Mouse (Mus musculus) midbrain, embryonic 13.5 days (tissue): Measurements from ENCODE around the gene Ranbp1. TPM values are rescaled to one million over a fixed set of nuclear protein-coding genes. Genes with fewer than 3 reads are reported as not detected.

Experiments
- ATAC-seq: fragments of 200-750 bp; cut with Nextera tagmentation; 2 replicates; pipeline ENCODE4 v1.8.0; 2017; ENCODE audit warnings: mild to moderate bottlenecking, moderate TSS enrichment, moderate library complexity
- H3K27ac ChIP-seq: fragments of 300-500 bp; sonication (generic); 2 replicates; pipeline ENCODE4 v1.5.1; 2015; ENCODE audit warnings: inconsistent platforms, mild to moderate bottlenecking, moderate library complexity
- H3K27me3 ChIP-seq: fragments of 300-500 bp; sonication (generic); 2 replicates; pipeline ENCODE4 v1.6.1; 2015; ENCODE audit warnings: mild to moderate bottlenecking, inconsistent platforms
- H3K36me3 ChIP-seq: fragments of 300-500 bp; sonication (generic); 2 replicates; pipeline ENCODE4 v1.6.1; 2015; ENCODE audit warnings: mild to moderate bottlenecking, inconsistent platforms
- H3K4me1 ChIP-seq: fragments of 300-500 bp; sonication (generic); replicated peaks from 2 replicates; pipeline ENCODE4 v1.6.1; 2015; ENCODE audit warnings: inconsistent platforms
- H3K4me2 ChIP-seq: fragments of 300-500 bp; sonication (generic); replicated peaks from 2 replicates; pipeline ENCODE4 v1.6.1; 2015; ENCODE audit warnings: moderate library complexity, mild to moderate bottlenecking, inconsistent platforms
- H3K4me3 ChIP-seq: fragments of 300-500 bp; sonication (generic); replicated peaks from 2 replicates; pipeline ENCODE4 v1.5.1; 2015; ENCODE audit warnings: mild to moderate bottlenecking, inconsistent platforms
- H3K9ac ChIP-seq: fragments of 300-500 bp; sonication (generic); replicated peaks from 2 replicates; pipeline ENCODE4 v1.6.1; 2015; ENCODE audit warnings: mild to moderate bottlenecking, inconsistent platforms
- H3K9me3 ChIP-seq: fragments of 300-500 bp; sonication (generic); 2 replicates; pipeline ENCODE4 v1.6.1; 2016; ENCODE audit warnings: mild to moderate bottlenecking, inconsistent platforms
- WGBS: fragments of 180-500 bp; shearing (Covaris S2); methylation state at CpG from one replicate; pipeline ENCODE4 v1.1.7; 2015; 5-methylcytosine and 5-hydroxymethylcytosine counted together
- polyA plus RNA-seq: library from polyadenylated mRNA; unstranded; fragments of >200 nt; fragmentation: Nextera tagmentation; extraction: Ambion mirVana; gene quantifications from 2 replicates; pipeline ENCODE4 v1.2.1, GENCODE M21; 2015

Gene Ranbp1
- polyA plus RNA-seq, 1 experiment from 2014 or later: 519 TPM

DNA sequence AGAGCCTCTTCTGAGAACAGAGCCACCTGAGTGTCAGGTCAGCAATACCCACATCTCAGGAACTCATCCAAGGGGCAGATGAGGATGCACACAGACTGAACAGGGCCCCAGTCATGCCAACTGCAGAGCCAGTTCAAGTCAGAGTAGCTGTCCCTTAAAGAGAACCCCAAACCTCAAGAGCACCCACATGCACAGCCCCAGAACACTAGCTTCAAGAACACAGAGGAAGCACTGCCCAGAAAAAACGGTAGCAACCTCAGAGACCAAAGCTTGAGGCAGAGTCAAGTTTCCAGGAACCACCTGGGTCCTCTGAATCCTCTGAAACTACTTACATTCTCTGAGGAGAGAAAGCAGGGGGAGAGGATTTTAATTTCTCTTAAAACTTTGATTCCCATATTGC, 15.1 kb downstream of the Ranbp1 start:
- no peaks in the 10 kb centered on the region for H3K27me3 ChIP-seq
- peaks cover 49% of the 10 kb centered on the region for H3K4me1 ChIP-seq
- H3K9ac ChIP-seq: peak overlapping the region; percentile 92; the same call in 1 of the 2 replicates
- no peak overlapping the region for H3K27ac ChIP-seq
- peak overlapping the region; percentile 87; the same call in 1 of the 2 replicates for H3K4me3 ChIP-seq
- peak overlapping the region; percentile 87 for H3K4me2 ChIP-seq
- peaks cover 7% of the 10 kb centered on the region; the same call in 1 of the 2 replicates for H3K36me3 ChIP-seq
- 70% methylated on average over 1 of the region's 1 CpGs for WGBS
- ATAC-seq: no peak
- H3K9me3 ChIP-seq: no peaks in the 10 kb centered on the region

DNA sequence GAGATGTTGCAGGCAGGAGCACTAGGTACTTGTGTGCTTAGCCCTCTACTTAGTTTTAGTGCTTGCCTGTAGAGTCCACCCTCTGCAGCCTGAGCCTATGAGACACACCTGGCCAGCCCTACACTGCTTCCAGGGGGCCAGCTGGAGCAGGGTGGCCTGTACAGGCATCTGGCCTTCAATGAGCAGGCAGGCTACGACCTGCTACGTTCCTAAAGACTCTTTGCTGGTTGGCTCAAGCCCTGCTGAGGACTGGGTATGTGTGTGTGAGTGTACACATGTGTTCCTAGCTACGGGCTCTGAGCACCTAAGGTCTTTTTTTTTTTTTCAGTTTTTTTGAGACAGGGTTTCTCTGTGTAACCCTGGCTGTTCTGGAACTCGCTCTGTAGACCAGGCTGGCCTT, 17.1 kb downstream of the Ranbp1 start:
- Histone ChIP-seq H3K4me2 (no peak overlapping the region), H3K4me3 (no peak overlapping the region), H3K36me3 (peaks cover 21% of the 10 kb centered on the region), H3K4me1 (peaks cover 48% of the 10 kb centered on the region), H3K27ac (no peak overlapping the region), H3K9me3 (no peaks in the 10 kb centered on the region), H3K27me3 (no peaks in the 10 kb centered on the region), H3K9ac (0 out of 2 replicates have a peak overlapping the region, but pooled peaks have one; percentile 19)
- ATAC-seq: no peak
- WGBS: 93% methylated on average over 4 of the region's 4 CpGs

DNA sequence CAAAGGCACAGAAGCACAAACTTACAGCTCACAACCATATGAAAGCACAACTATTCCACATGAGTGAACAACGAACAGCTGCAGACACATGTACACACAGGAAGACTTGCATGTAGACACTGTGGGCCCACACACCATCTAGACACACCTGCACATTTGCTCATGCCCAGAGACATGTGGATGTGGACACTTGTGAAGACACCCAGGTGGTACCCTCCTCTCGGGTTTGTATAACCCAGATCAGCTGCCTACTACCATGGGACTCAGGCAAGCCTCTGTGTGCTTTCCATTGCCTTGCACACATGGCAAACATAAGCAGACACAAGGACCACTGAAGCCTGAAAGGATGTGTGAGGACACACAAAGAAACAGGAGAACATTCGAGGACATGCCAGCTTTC, 17.5 kb downstream of the Ranbp1 start:
- Histone ChIP-seq H3K4me1 (peaks cover 44% of the 10 kb centered on the region), H3K4me3 (no peak overlapping the region), H3K27me3 (no peaks in the 10 kb centered on the region), H3K36me3 (peaks cover 25% of the 10 kb centered on the region), H3K9me3 (no peaks in the 10 kb centered on the region), H3K9ac (no peak overlapping the region), H3K4me2 (no peak overlapping the region), H3K27ac (no peak overlapping the region)
- 89% methylated on average over 3 of the region's 3 CpGs for WGBS
- ATAC-seq: no peak

DNA sequence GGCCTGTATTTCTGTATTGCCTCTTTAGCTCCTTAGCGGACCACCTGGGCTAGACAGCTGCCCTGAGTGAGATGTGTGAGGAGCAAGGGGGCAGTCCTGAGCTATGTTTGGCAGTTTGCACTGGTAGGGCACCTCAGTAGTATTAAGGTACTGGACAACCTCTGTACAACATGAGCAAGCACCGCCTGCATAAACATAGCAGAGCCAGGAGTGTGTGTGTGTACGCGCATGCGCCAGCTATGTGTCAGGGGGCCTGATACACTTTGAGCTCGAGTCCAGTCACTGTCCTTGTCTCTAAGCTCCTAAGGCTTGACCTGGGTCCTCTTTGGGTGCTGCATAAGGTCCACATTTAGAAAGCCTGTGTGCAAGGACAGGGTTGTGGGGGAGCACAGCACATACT, 17.9 kb downstream of the Ranbp1 start:
- 97% methylated on average over 6 of the region's 6 CpGs for WGBS
- Histone ChIP-seq H3K27me3 (no peaks in the 10 kb centered on the region), H3K9me3 (no peaks in the 10 kb centered on the region), H3K9ac (no peak overlapping the region), H3K4me1 (peaks cover 40% of the 10 kb centered on the region), H3K4me2 (no peak overlapping the region), H3K4me3 (no peak overlapping the region), H3K27ac (no peak overlapping the region), H3K36me3 (peaks cover 29% of the 10 kb centered on the region)
- ATAC-seq: no peak

DNA sequence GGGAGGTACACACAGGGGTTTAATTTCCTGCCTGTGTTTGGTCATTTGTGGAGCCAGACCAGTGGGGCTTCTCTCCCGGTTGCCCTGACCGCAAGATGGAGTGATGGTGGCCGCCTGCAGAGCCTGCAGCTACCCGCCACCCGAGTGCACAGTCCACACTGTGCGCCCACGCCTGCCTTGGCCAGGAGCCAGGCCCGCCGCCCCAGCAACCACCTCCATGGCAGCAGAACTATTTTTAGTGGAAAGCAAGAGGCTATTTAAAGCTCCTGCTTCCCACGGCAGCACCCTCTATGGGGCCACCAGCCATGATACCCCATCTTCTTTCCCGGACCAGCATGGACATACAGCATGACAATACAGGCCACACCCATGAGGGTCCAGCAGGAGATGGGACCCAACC, 18.9 kb downstream of the Ranbp1 start:
- no peaks in the 10 kb centered on the region for H3K27me3 ChIP-seq
- 0 out of 2 replicates have a peak overlapping the region, but pooled peaks have one; percentile 32 for H3K9ac ChIP-seq
- peak overlapping the region; percentile 44; the same call in 1 of the 2 replicates for H3K27ac ChIP-seq
- H3K4me1 ChIP-seq: peaks cover 38% of the 10 kb centered on the region
- H3K4me3 ChIP-seq: no peak overlapping the region
- peaks cover 39% of the 10 kb centered on the region for H3K36me3 ChIP-seq
- WGBS: 83% methylated on average over 11 of the region's 11 CpGs
- H3K4me2 ChIP-seq: no peak overlapping the region
- ATAC-seq: no peak
- no peaks in the 10 kb centered on the region for H3K9me3 ChIP-seq

DNA sequence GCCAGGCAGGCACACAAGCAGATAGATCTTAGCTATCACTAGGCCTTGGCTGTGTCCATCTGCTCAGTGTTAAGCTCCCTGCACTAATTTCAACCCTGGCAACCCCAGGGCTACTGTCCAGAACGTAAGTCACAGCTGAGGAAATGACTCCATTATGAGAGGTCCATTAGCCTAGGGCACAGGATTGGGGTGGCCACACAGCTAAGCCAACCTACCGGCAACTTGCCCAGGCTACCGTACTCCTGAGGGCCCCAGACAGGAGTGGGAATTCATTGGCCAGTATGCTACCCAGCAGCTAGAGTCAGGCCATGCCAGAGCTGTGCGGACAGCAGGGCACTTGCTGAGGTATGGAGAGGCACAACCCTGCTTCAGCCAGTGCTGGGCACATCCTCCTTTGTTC, 19.7 kb downstream of the Ranbp1 start:
- Histone ChIP-seq H3K9ac (no peak overlapping the region), H3K36me3 (peaks cover 47% of the 10 kb centered on the region), H3K27ac (no peak overlapping the region), H3K27me3 (no peaks in the 10 kb centered on the region), H3K4me2 (no peak overlapping the region), H3K4me1 (peaks cover 31% of the 10 kb centered on the region), H3K4me3 (no peak overlapping the region), H3K9me3 (no peaks in the 10 kb centered on the region)
- WGBS: 95% methylated on average over 4 of the region's 4 CpGs
- ATAC-seq: no peak

DNA sequence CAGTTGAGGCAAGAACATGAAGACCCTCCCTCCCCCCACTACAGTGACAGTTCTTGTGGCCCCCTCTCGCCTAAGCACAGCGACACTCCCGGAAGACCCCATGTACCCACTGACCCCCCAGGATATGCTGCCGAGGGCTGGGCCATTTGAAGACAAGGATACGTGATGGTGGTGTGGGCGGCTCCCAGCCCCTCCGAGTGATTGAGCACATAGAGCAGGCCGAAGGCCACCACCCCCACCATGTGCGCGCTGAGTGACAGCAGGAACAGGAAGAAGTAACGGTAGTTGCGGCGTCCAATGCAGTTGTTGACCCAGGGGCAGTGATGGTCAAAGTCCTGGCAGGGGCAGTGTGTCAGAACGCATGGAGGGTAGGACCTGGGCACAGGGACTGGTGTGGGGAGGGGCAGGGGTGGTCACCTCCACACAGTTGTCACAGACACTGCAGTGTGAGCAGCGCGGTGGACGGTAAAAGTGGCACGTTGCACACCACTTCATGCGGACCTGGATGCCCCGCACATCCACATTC, 20.6 kb downstream of the Ranbp1 start:
- ATAC-seq: no peak
- 96% methylated on average over 20 of the region's 20 CpGs for WGBS
- H3K4me2 ChIP-seq: no peak overlapping the region
- H3K27ac ChIP-seq: no peak overlapping the region
- no peak overlapping the region for H3K4me3 ChIP-seq
- H3K4me1 ChIP-seq: peaks cover 23% of the 10 kb centered on the region
- H3K9ac ChIP-seq: no peak overlapping the region
- no peaks in the 10 kb centered on the region for H3K27me3 ChIP-seq
- H3K9me3 ChIP-seq: no peaks in the 10 kb centered on the region
- H3K36me3 ChIP-seq: peaks cover 56% of the 10 kb centered on the region

DNA sequence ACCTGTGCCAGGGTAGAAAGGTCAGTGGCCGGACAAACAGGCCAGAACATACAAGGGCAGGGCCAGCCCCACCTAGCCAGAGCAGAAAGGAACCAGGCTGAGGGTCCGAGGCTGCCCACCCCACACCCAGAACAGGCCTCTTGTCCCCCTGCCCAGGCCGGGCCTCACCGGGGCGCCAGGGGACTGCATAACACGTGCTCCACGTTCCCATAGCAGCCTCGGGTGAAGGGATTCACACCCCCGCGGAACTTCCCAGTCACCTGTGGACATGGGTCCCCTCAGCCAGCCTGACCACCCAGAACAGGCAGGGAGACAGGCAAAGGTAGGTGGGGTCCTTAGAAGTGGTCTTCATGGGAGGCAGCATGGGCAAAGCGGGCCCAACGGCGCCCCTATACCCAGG, 21.3 kb downstream of the Ranbp1 start:
- peaks cover 63% of the 10 kb centered on the region for H3K36me3 ChIP-seq
- no peak overlapping the region for H3K4me3 ChIP-seq
- 95% methylated on average over 13 of the region's 13 CpGs for WGBS
- H3K9ac ChIP-seq: no peak overlapping the region
- H3K9me3 ChIP-seq: no peaks in the 10 kb centered on the region
- H3K27ac ChIP-seq: no peak overlapping the region
- peaks cover 24% of the 10 kb centered on the region for H3K4me1 ChIP-seq
- no peak for ATAC-seq
- no peak overlapping the region for H3K4me2 ChIP-seq
- H3K27me3 ChIP-seq: no peaks in the 10 kb centered on the region

DNA sequence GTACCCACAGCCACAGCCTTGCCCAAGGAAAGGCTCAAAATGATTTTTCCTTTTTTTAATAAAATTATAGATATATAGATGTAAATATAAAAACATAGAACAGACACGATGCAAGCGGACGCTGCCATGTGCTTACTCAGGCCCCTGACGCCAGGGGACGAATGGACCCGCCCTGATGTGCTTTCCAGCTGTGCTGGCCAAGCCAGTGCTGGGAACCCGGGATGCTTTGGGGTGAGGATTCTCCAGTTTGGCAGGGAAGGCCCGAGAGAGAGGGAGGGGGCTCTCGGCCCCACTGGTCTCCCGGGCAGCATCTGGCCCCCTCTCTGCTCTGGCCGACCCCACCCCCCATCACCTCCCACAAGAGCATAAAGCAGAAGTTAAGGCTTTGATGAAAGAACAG, 26.3 kb downstream of the Ranbp1 start:
- no peak overlapping the region for H3K4me3 ChIP-seq
- 88% methylated on average over 11 of the region's 11 CpGs for WGBS
- no peak overlapping the region for H3K4me2 ChIP-seq
- no peak overlapping the region for H3K27ac ChIP-seq
- no peaks in the 10 kb centered on the region for H3K27me3 ChIP-seq
- peaks cover 21% of the 10 kb centered on the region for H3K4me1 ChIP-seq
- H3K9ac ChIP-seq: no peak overlapping the region
- ATAC-seq: no peak
- no peaks in the 10 kb centered on the region for H3K9me3 ChIP-seq
- H3K36me3 ChIP-seq: peaks cover 56% of the 10 kb centered on the region

DNA sequence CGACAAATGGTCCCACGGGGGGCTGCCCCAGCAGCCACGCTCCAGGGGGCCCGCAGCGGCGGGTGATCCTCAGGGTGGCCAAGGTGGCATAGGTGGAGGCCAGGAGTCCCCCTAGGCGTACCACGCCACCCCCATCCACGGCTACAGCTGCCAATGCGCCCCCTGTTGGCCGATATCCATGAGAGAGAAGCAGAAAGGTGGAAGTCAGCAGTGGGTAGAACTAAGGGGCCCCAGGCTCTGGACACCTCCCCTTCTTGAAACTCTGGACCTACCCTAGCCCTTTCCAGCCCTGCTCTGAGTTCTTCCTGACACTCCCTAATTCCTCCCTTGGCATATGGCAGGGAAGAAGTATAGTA, 27.0 kb downstream of the Ranbp1 start:
- Histone ChIP-seq H3K9ac (no peak overlapping the region), H3K4me3 (no peak overlapping the region), H3K4me1 (peaks cover 21% of the 10 kb centered on the region), H3K27ac (no peak overlapping the region), H3K4me2 (no peak overlapping the region), H3K9me3 (no peaks in the 10 kb centered on the region), H3K27me3 (no peaks in the 10 kb centered on the region), H3K36me3 (peaks cover 49% of the 10 kb centered on the region)
- 79% methylated on average over 11 of the region's 11 CpGs for WGBS
- no peak for ATAC-seq

DNA sequence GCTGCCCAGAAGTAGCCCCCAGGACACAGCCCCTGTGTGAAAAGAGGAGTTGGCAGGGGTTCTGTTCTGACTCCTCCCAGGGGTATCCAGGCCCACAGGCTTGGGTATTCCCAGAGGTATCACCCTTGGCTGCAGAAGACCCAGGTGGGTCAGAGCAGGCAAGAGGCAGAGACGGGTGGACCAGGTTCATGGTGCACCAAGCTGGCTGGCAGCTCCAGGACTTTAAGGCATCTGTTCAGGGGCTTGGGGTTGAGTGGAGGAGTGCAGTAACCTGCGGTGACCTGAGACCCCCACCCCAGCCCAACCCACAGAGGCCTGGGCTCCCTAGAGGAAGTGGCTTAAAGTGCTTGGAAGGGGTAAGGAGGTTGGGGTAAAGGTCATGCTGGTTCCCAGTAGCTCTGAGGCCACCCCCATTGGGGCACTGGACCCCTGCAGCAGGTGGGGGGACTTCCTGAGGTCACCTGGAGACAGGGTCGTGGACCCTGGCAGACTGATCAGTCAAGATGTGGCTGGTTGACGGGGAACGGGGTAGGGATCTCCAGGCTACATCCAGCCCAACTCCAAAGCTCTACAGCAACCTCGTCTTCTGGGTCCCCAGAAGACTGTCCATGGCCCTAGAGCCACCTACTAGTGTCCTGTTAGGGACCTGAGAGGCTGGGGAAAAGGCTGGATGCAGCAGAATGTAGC, 27.5 kb downstream of the Ranbp1 start:
- Histone ChIP-seq H3K4me2 (no peak overlapping the region), H3K4me3 (no peak overlapping the region), H3K9me3 (no peaks in the 10 kb centered on the region), H3K27ac (no peak overlapping the region), H3K27me3 (no peaks in the 10 kb centered on the region), H3K4me1 (peaks cover 25% of the 10 kb centered on the region), H3K9ac (no peak overlapping the region), H3K36me3 (peaks cover 44% of the 10 kb centered on the region)
- 93% methylated on average over 6 of the region's 6 CpGs for WGBS
- 0 out of 2 replicates have a peak, but pooled peaks have one; percentile 7 for ATAC-seq

DNA sequence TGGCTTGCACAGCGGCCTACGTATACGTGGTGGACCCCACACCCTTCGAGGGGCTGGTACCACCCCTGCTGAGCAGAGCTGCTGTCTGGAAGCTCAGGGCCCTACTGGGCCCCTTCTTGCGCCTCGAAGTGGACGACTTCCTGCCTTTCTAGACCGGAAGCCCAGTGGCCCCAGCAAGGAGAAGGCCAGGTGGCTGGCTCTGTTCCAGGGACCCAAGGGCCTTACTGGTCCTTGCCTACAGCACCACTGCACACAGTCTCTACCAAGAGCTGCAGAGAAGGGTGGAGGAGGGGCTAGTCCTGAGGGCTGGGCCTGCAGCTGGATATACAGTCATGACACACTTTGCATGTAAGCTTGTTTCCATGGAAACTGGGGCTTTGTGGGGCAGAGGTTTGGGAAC, 28.5 kb downstream of the Ranbp1 start:
- H3K27ac ChIP-seq: peak overlapping the region; percentile 33; the same call in 1 of the 2 replicates
- H3K36me3 ChIP-seq: peaks cover 34% of the 10 kb centered on the region
- H3K4me2 ChIP-seq: no peak overlapping the region
- peak; percentile 44 for ATAC-seq
- H3K9ac ChIP-seq: no peak overlapping the region
- no peaks in the 10 kb centered on the region for H3K27me3 ChIP-seq
- 68% methylated on average over 8 of the region's 8 CpGs for WGBS
- no peaks in the 10 kb centered on the region for H3K9me3 ChIP-seq
- peaks cover 35% of the 10 kb centered on the region for H3K4me1 ChIP-seq
- no peak overlapping the region for H3K4me3 ChIP-seq

DNA sequence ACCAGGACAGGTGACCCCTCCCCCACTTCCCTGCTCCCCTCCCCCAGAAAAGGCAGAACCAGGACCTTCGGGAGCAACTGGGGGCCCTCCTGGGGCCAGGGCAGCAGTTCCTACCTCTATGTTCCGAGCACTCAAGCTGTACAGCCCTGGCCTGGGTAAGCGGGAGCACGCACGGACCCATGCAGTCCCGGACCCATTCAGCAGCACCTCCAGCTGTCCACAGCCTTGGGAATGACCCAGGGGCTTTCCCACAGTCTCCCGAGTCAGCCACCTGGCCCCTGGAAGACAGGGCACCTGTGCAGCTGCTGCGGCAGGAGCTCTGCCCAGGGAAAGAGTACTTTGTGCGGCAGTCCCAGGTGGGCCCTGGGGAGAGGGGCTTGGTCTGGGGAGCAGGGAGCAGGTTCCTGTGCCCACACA, 29.9 kb downstream of the Ranbp1 start:
- peaks cover 50% of the 10 kb centered on the region for H3K4me1 ChIP-seq
- no peaks in the 10 kb centered on the region for H3K27me3 ChIP-seq
- no peak overlapping the region for H3K9ac ChIP-seq
- ATAC-seq: no peak
- H3K27ac ChIP-seq: no peak overlapping the region
- H3K4me3 ChIP-seq: no peak overlapping the region
- H3K9me3 ChIP-seq: no peaks in the 10 kb centered on the region
- 82% methylated on average over 9 of the region's 9 CpGs for WGBS
- no peak overlapping the region for H3K4me2 ChIP-seq
- peaks cover 20% of the 10 kb centered on the region for H3K36me3 ChIP-seq
